Mouse (Mus musculus) central nervous system, embryonic 11.5 days (tissue): ENCODE measurements around the gene Zfand2b. TPM values are rescaled to one million over a fixed set of nuclear protein-coding genes. Genes with fewer than 3 reads are reported as not detected.

Source experiments
- polyA plus RNA-seq: library from polyadenylated mRNA; depleted of rRNA; stranded (reverse); fragments of >200 nt; gene quantifications from 2 replicates; pipeline ENCODE4 v1.2.3, GENCODE M21; 2012; rRNA removed

Gene Zfand2b
- polyA plus RNA-seq = 29.5 and 43.8 TPM in 2 replicates

DNA sequence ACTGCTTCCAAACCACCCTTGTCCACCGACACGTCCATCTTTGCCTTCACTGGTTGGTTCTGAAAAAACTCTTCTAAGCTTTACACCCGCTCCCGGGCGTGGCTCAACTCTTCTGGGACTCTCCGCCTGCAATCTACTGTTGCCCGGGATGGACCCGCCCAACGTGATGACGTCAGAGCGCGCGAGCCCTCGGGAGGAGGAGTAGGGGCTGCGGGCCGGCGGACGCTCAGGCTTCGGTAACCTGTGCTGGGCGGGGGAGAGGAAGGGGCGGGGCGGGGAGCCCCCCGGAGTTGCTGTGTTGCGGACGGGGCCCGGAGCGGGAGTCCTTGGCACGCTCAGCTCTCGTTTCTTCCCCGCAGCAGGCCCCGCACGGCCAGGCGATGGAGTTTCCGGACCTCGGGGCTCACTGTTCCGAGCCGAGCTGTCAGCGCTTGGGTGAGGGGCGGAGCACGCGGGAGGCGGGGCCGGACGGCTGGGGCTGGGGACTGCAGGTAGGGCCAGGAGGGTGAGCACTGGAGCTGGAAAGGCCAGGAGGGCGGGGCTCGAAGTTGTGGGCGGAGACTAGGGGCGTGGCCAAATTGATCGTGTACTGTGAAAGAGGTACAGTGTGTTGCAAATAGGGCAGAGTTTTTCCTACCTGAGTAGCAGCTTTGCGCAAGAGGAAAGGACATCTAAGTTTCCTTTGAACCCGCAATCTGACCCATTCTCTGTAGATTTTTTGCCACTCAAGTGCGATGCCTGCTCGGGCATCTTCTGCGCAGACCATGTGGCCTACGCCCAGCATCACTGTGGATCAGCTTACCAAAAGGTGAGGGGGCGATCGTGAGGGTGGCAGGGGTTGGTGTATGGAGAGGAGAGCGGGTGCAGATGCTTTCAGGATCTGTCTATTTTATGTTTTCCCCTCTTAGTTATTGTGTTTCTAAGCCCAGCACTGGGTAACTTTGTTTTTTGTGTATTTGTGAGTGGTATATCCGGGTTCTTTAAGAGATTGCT is at the start of gene Zfand2b:
Gene Zfand2b, plus strand, starts transcription at position 175 of the 993 bp plus-strand sequence.

DNA sequence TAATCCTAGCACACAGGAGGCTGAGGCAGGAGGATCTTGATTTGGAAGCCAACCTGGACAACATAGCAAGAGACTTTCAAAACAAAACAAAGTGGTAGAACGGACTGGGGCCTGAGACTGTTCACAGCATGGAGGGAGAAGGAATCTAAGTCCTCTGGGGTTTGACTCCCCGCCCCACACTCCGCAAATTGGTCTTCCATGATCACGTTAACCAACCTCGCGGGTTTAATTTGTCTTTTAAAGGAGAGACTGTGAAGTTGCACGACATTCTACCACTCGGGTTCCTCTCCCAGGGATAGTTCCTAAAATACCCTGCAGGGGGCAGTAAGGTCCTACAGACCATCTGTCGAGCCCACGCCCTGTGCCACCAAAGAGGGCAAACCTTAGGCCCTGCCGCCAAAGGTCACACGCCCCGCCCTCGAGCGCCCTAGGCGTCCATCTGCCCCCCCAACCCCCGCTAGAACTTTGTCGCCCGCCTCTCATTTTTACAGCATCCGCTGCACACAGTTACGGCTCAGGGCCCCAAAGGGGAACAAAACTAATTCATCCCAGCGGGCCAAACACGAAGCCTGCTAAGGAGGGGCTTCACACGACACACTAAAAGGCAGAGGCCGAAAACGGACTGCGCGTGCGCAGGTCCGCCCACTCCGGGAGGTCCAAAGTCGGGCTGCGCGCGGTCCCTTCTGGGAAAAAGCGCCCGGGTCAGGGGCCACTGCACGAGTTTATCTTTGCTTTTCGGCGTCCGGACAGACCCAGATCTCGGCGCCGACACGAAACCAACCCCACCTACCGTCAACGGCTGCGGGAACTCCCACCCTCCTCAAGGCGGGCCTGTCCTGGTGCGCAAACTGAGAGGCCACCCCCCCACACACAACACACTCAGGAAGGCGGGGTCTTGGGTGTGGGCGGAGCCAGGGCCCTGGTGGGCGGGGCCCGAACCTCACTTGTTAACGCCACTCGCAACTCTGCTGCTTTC is 43.8 kb upstream of the Zfand2b start, which contains the start of gene Nhej1:
Gene Nhej1, minus strand, starts transcription at position 855 of the 976 bp plus-strand sequence.

GRCm38 (mm10) chr1:75133421-75134207 is 34.8 kb upstream of the Zfand2b start, which contains the start of gene Slc23a3:
Gene Slc23a3, minus strand, starts transcription at chr1:75133890.

DNA sequence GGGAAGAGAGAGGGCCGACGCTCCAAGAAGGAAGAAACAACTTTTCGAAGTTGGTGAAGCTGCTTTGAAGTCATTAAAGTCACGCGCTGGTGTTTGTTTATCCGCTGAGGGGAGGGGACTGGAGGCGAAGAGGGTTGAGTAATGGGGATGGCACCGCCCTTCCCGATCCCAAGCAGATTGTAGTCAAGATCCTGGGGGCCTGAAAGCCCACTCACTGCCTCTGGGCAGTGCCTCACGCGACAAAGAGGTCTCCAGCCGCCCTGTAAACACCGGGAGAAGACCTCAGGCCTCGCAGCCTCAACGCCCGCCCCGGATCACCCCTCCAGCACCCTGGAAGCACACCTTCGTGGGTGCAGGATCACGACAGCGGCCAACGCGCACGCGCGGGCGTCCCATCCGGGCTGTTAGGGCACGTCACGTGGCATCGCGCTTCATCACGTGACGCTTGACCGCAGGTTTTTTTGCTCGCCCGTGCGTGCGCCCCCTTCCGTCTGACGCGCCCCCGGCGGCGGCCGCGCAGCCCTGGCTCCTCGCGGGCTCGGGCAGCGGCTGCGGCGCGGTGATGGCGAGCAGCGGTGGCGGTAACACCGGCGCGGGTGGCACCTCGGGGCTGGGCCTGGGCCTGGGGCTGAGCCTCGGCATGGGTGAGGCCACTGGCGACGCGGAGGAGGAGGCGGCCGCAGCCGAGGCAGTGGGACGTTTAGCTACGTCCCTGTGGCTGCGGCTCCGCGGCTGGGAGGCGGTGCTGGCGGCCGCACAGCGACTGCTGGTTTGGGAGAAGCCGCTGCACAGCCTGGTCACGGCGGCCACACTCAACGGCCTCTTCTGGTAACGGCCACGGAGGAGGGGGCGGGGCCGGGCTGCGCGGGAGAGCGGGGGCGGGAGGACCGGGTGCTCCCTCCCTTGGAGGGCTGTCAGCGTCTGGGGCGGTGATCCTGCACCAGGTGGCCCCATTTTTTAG is 25.9 kb upstream of the Zfand2b start, which contains the start of the genes Cnppd1 and Retreg2:
Gene Cnppd1, minus strand, starts transcription at position 411 of the 961 bp plus-strand sequence.
Gene Retreg2, plus strand, starts transcription at position 478 of the 961 bp plus-strand sequence.

DNA sequence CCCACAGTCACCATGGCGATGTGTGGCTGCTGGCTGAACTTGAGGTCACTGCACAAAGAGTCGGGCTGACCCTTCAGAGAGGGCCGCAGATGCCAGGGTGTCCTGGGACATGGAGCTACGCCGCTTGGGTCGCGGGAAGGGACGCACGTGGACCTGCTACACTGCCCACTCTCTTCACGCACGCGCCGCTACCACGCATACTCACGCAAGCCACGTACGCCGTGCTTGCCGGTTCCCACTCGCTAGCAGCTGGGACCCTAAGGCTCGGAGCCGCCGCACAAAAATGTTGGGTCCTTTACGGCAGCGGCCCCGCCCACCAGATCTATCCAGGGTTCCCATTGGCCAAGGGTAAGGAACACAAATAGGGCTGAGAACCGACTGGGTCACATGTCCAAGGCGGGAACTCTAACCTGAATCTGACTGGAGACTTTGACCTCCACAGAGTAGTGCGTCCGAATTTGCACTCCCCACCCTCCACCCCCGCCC is 11.7 kb downstream of the Zfand2b start, which contains the start of gene Abcb6:
Gene Abcb6, minus strand, starts transcription at position 288 of the 486 bp plus-strand sequence.

DNA sequence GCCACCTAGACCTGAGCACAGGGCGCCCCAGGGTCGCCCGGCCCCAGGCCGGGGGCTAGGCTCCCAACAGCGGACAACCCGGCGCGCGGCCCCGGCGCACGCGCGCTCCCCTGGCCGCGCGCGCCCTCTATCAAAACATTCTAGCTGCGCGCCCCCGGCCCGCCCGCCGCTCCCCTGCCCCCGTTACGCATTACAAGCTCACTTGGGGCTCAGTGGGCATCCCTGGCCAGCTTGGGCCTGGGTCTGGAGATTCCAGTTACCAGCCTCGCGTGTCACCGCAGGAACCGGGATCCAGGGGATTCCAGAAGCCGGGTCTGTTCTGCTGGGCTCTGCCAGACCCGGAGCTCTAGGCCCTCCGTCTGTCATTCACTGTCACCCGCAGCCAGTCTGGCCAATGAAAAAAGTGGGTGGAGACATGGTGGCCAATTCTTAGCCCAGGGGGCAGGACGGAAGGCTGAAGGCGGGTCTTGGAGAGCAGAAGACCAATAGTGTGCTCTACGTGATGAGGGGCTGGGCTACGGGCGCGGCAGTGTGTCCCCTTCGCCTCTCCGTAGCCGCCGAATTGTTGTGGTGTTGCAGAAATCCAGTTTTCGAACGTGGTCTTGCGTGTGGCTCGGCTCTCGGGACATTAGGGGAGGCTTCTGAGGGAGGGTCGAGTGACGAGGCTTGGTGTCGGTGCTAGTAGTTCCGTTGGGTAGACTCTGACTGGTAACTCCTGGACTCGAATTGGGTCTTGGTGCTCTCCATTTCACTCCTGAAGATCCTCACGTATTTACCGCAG is 23.4 kb downstream of the Zfand2b start, which contains the start of the genes Ankzf1 and Atg9a:
Gene Ankzf1, plus strand, starts transcription at position 530 of the 781 bp plus-strand sequence.
Gene Atg9a, minus strand, starts transcription at position 575 of the 781 bp plus-strand sequence.

GRCm38 (mm10) chr1:75210136-75211087 is 42.0 kb downstream of the Zfand2b start, which contains the start of the genes Glb1l and Stk16:
Gene Glb1l, minus strand, starts transcription at chr1:75210813.
Gene Stk16, plus strand, starts transcription at chr1:75210838.

DNA sequence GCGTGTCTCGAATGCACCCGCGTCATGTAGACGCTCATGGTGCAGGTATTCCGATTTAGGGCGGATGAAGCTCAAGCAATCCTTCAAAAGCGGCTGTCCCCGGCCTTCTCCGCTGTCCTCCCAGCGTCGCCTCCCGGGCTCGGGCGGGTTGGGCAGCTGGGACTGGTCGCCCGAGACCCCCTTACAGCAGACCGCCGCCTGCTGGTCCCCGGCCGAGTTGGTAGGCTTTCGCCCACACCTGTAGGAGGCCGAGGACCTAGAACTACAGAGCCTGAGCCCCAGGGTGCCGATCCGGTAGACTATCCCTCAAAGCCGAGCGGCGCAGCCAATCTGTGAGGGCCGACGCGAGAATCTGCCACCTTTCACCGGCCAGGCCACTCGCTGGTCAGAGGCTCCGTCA is 51.1 kb downstream of the Zfand2b start, which contains the start of gene Tuba4a:
Gene Tuba4a, minus strand, starts transcription at position 335 of the 400 bp plus-strand sequence.

Other genes with a start within 250 kb of the Zfand2b start
- gene Cfap65, start 233.0 kb upstream of the Zfand2b start, polyA plus RNA-seq = 0.58 and 0.83 TPM in 2 replicates
- 0.75 and 1.1 TPM in 2 replicates for gene Ihh, start 217.0 kb upstream of the Zfand2b start, polyA plus RNA-seq
- gene Nhej1, start 43.4 kb upstream of the Zfand2b start, polyA plus RNA-seq = 4.5 and 5.2 TPM in 2 replicates
- gene Slc23a3, start 34.8 kb upstream of the Zfand2b start, polyA plus RNA-seq = 0.10 TPM in 2 replicates
- 50.0 and 55.5 TPM in 2 replicates for gene Cnppd1, start 25.9 kb upstream of the Zfand2b start, polyA plus RNA-seq
- 57.7 and 66.7 TPM in 2 replicates for gene Retreg2, start 25.9 kb upstream of the Zfand2b start, polyA plus RNA-seq
- gene Abcb6, start 11.7 kb downstream of the Zfand2b start, polyA plus RNA-seq = 23.4 and 24.9 TPM in 2 replicates
- 24.4 and 26.5 TPM in 2 replicates for gene Ankzf1, start 23.5 kb downstream of the Zfand2b start, polyA plus RNA-seq
- 18.6 and 27.4 TPM in 2 replicates for gene Atg9a, start 23.6 kb downstream of the Zfand2b start, polyA plus RNA-seq
- 16.4 and 29.6 TPM in 2 replicates for gene Glb1l, start 42.2 kb downstream of the Zfand2b start, polyA plus RNA-seq
- gene Stk16, start 42.2 kb downstream of the Zfand2b start, polyA plus RNA-seq = 197 and 230 TPM in 2 replicates
- gene Tuba4a, start 51.2 kb downstream of the Zfand2b start, polyA plus RNA-seq = 12.2 and 15.6 TPM in 2 replicates
- gene A630095N17Rik, start 63.5 kb downstream of the Zfand2b start, polyA plus RNA-seq = not detected in 2 replicates
- 32.0 and 36.4 TPM in 2 replicates for gene Dnajb2, start 67.8 kb downstream of the Zfand2b start, polyA plus RNA-seq
- gene Ptprn, start 95.9 kb downstream of the Zfand2b start, polyA plus RNA-seq = 11.9 and 13.4 TPM in 2 replicates
- 9.7 and 17.3 TPM in 2 replicates for gene Resp18, start 109.8 kb downstream of the Zfand2b start, polyA plus RNA-seq
- 102 and 138 TPM in 2 replicates for gene Dnpep, start 149.3 kb downstream of the Zfand2b start, polyA plus RNA-seq
- gene Des, start 191.7 kb downstream of the Zfand2b start, polyA plus RNA-seq = 5.1 and 15.4 TPM in 2 replicates
- 40.6 and 51.1 TPM in 2 replicates for gene Speg, start 206.7 kb downstream of the Zfand2b start, polyA plus RNA-seq